Mouse (Mus musculus) embryonic facial prominence, embryonic 15.5 days (tissue): Measurements from ENCODE around the gene Amhr2. TPM values are rescaled to one million over a fixed set of nuclear protein-coding genes. Genes with fewer than 3 reads are reported as not detected.

Source experiments
- ATAC-seq: fragments of 200-750 bp; cut with Nextera tagmentation; 2 replicates; pipeline ENCODE4 v1.8.0; 2017; ENCODE audit warnings: low read depth, moderate TSS enrichment; ENCODE audit not compliant: insufficient number of reproducible peaks, low FRiP score, low TSS enrichment
- H3K27ac ChIP-seq: fragments of 300-500 bp; sonication (generic); replicated peaks from 2 replicates; pipeline ENCODE4 v1.5.1; 2015; ENCODE audit warnings: mild to moderate bottlenecking, inconsistent platforms
- H3K27me3 ChIP-seq: fragments of 300-500 bp; sonication (generic); 2 replicates; pipeline ENCODE4 v1.6.1; 2015; ENCODE audit warnings: inconsistent platforms
- H3K36me3 ChIP-seq: fragments of 300-500 bp; sonication (generic); 2 replicates; pipeline ENCODE4 v1.6.1; 2015; ENCODE audit warnings: mild to moderate bottlenecking, inconsistent platforms
- H3K4me1 ChIP-seq: fragments of 300-500 bp; sonication (generic); 2 replicates; pipeline ENCODE4 v1.6.1; 2015; ENCODE audit warnings: inconsistent platforms
- H3K4me2 ChIP-seq: fragments of 300-500 bp; sonication (generic); replicated peaks from 2 replicates; pipeline ENCODE4 v1.6.1; 2015; ENCODE audit warnings: mild to moderate bottlenecking, inconsistent platforms
- H3K4me3 ChIP-seq: fragments of 300-500 bp; sonication (generic); replicated peaks from 2 replicates; pipeline ENCODE4 v1.5.1; 2015; ENCODE audit warnings: mild to moderate bottlenecking, inconsistent platforms
- H3K9ac ChIP-seq: fragments of 300-500 bp; sonication (generic); 2 replicates; pipeline ENCODE4 v1.6.1; 2015; ENCODE audit warnings: inconsistent platforms
- H3K9me3 ChIP-seq: fragments of 300-500 bp; sonication (generic); replicated peaks from 2 replicates; pipeline ENCODE4 v1.6.1; 2016; ENCODE audit warnings: inconsistent platforms
- WGBS: fragments of 180-500 bp; shearing (Covaris S2); methylation state at CpG from one replicate; pipeline ENCODE4 v1.1.7; 2015; 5-methylcytosine and 5-hydroxymethylcytosine counted together
- polyA plus RNA-seq: library from polyadenylated mRNA; unstranded; fragments of >200 nt; fragmentation: Nextera tagmentation; extraction: Ambion mirVana; gene quantifications from 2 replicates; pipeline ENCODE4 v1.2.1, GENCODE M21; 2015

Amhr2 gene
- polyA plus RNA-seq, 1 experiment from 2014 or later = 0.59 TPM

- Histone ChIP-seq H3K27ac (no peak overlapping the region), H3K4me1 (peaks cover 15% of the 10 kb centered on the region), H3K4me3 (no peak overlapping the region), H3K36me3 (peaks cover 51% of the 10 kb centered on the region), H3K9me3 (no peaks in the 10 kb centered on the region), H3K4me2 (no peak overlapping the region), H3K9ac (no peak overlapping the region), H3K27me3 (no peaks in the 10 kb centered on the region)
- 61% methylated on average over 2 of the region's 2 CpGs for WGBS
- no peak for ATAC-seq
Measured at GRCm38 (mm10) chr15:102473246-102473645, 28.1 kb downstream of the Amhr2 start.

- peaks cover 55% of the 10 kb centered on the region for H3K36me3 ChIP-seq
- H3K4me3 ChIP-seq = no peak overlapping the region
- H3K27ac ChIP-seq = no peak overlapping the region
- peaks cover 15% of the 10 kb centered on the region for H3K4me1 ChIP-seq
- H3K4me2 ChIP-seq = no peak overlapping the region
- no peak overlapping the region for H3K9ac ChIP-seq
- WGBS = 88% methylated on average over 2 of the region's 2 CpGs
- no peaks in the 10 kb centered on the region for H3K27me3 ChIP-seq
- ATAC-seq = no peak
- no peaks in the 10 kb centered on the region for H3K9me3 ChIP-seq
Measured at GRCm38 (mm10) chr15:102474520-102474919, 29.4 kb downstream of the Amhr2 start.

DNA sequence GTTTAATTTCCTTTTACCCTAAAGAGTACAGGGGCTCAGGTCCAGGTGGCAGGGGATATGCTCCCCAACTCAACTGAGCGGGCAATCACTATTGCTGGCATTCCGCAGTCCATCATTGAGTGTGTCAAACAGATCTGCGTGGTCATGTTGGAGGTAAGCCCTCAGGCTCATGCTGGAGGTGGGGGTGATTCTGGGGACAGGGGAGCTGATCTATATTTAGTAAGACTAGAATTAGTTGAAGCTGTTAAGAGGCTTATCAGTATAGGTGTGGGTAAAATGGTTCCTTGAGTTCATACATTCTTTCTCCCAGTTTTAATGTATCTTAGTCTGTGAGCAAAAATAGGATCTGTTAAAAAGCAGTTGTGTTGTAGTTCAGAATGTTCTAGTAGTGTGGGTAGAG lies 38.0 kb downstream of the Amhr2 start:
- no peak for ATAC-seq
- Histone ChIP-seq H3K9me3 (no peaks in the 10 kb centered on the region), H3K9ac (no peak overlapping the region), H3K4me3 (no peak overlapping the region), H3K27me3 (no peaks in the 10 kb centered on the region), H3K36me3 (peaks cover 68% of the 10 kb centered on the region), H3K27ac (no peak overlapping the region), H3K4me2 (no peak overlapping the region), H3K4me1 (no peaks in the 10 kb centered on the region)
- WGBS = 82% methylated on average over 3 of the region's 3 CpGs

- H3K4me3 ChIP-seq = no peak overlapping the region
- no peaks in the 10 kb centered on the region for H3K9me3 ChIP-seq
- WGBS = 92% methylated on average over 12 of the region's 12 CpGs
- H3K4me1 ChIP-seq = no peaks in the 10 kb centered on the region
- no peak for ATAC-seq
- H3K4me2 ChIP-seq = no peak overlapping the region
- H3K36me3 ChIP-seq = peaks cover 81% of the 10 kb centered on the region
- no peaks in the 10 kb centered on the region for H3K27me3 ChIP-seq
- no peak overlapping the region for H3K27ac ChIP-seq
- no peak overlapping the region for H3K9ac ChIP-seq
Measured at GRCm38 (mm10) chr15:102485853-102486252, 40.7 kb downstream of the Amhr2 start.

- Histone ChIP-seq H3K9me3 (no peaks in the 10 kb centered on the region), H3K4me2 (no peak overlapping the region), H3K4me3 (no peak overlapping the region), H3K27ac (no peak overlapping the region), H3K4me1 (no peaks in the 10 kb centered on the region), H3K9ac (no peak overlapping the region), H3K36me3 (peaks cover 75% of the 10 kb centered on the region), H3K27me3 (no peaks in the 10 kb centered on the region)
- ATAC-seq = no peak
- 65% methylated on average over 1 of the region's 1 CpGs for WGBS
Measured at GRCm38 (mm10) chr15:102487664-102488063, 42.5 kb downstream of the Amhr2 start.

DNA sequence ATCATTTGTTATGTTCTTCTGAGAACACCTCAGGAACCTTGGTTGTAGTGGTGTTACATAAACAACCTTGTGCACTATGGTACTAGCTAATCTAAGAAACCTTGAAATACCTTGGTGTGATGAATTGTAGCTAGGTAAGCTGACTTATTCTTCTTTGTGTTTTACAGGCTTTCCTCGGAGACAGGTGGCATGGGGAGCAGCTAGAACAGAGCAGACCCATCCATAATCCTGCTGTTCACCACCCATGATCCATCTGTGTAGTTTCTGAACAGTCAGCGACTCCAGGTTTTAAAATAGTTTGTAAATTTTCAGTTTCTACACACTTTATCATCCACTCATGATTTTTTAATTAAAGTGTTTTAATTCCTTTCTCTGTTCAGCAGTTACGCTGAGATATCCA lies 53.2 kb downstream of the Amhr2 start:
- Histone ChIP-seq H3K4me3 (no peak overlapping the region), H3K27me3 (no peaks in the 10 kb centered on the region), H3K9ac (no peak overlapping the region), H3K4me1 (no peaks in the 10 kb centered on the region), H3K4me2 (no peak overlapping the region), H3K27ac (no peak overlapping the region), H3K9me3 (no peaks in the 10 kb centered on the region), H3K36me3 (peaks cover 86% of the 10 kb centered on the region)
- no peak for ATAC-seq
- WGBS = 83% methylated on average over 3 of the region's 3 CpGs

GRCm38 (mm10) chr15:102499370-102499769 lies 54.2 kb downstream of the Amhr2 start:
- WGBS = 69% methylated on average over 3 of the region's 3 CpGs

DNA sequence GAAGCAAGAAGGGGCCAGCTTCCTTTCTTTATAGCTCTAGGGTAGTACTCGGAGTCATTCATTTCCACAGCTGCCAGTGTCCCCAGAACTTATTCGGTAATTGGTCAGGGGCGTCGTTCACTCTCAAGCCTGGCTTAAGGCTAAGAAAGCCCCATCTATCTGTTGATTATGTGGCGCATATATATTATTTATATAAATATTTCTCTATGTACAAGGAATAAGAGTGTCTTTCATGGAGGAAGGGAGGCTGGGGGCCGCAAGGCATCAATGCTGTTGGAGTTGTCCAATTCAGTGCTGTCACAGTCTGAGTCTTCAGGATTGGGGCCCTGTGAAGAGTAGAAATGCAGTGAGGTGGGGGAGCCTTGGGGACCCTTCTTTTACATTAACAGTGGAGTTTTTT lies 54.7 kb downstream of the Amhr2 start:
- no peak overlapping the region for H3K9ac ChIP-seq
- peaks cover 90% of the 10 kb centered on the region for H3K36me3 ChIP-seq
- no peaks in the 10 kb centered on the region for H3K27me3 ChIP-seq
- no peaks in the 10 kb centered on the region for H3K9me3 ChIP-seq
- H3K27ac ChIP-seq = no peak overlapping the region
- 82% methylated on average over 6 of the region's 6 CpGs for WGBS
- no peaks in the 10 kb centered on the region for H3K4me1 ChIP-seq
- no peak overlapping the region for H3K4me2 ChIP-seq
- H3K4me3 ChIP-seq = no peak overlapping the region
- ATAC-seq = no peak

More at GRCm38 (mm10) chr15:102499370-102499769, 54.2 kb downstream of the Amhr2 start:
- H3K9me3 ChIP-seq = no peaks in the 10 kb centered on the region
- H3K4me3 ChIP-seq = no peak overlapping the region
- peaks cover 88% of the 10 kb centered on the region for H3K36me3 ChIP-seq
- no peaks in the 10 kb centered on the region for H3K4me1 ChIP-seq
- no peaks in the 10 kb centered on the region for H3K27me3 ChIP-seq
- H3K9ac ChIP-seq = no peak overlapping the region
- no peak for ATAC-seq
- H3K27ac ChIP-seq = no peak overlapping the region
- H3K4me2 ChIP-seq = no peak overlapping the region

DNA sequence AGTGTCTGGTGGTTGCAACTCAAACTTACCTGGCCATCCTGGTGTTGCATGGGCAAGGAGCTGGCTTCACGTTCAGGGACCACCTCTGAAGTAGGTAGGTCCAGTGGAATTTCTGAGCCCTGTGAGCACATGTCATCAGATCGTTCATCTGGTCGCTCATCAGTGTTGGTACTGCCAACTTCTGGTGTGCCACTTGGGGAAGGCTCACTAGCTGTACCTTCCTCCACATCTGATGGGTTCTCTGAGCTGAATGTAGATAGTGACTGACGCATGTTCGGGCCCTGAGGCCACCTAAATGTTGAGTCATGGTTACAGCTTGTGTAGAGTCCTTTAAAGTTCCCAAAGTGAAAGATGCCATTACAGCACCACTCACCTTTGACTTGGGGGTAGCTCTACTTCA lies 55.3 kb downstream of the Amhr2 start:
- Histone ChIP-seq H3K4me1 (no peaks in the 10 kb centered on the region), H3K36me3 (peaks cover 90% of the 10 kb centered on the region), H3K4me2 (no peak overlapping the region), H3K9ac (no peak overlapping the region), H3K27me3 (no peaks in the 10 kb centered on the region), H3K4me3 (no peak overlapping the region), H3K27ac (no peak overlapping the region), H3K9me3 (no peaks in the 10 kb centered on the region)
- no peak for ATAC-seq
- 87% methylated on average over 5 of the region's 5 CpGs for WGBS

DNA sequence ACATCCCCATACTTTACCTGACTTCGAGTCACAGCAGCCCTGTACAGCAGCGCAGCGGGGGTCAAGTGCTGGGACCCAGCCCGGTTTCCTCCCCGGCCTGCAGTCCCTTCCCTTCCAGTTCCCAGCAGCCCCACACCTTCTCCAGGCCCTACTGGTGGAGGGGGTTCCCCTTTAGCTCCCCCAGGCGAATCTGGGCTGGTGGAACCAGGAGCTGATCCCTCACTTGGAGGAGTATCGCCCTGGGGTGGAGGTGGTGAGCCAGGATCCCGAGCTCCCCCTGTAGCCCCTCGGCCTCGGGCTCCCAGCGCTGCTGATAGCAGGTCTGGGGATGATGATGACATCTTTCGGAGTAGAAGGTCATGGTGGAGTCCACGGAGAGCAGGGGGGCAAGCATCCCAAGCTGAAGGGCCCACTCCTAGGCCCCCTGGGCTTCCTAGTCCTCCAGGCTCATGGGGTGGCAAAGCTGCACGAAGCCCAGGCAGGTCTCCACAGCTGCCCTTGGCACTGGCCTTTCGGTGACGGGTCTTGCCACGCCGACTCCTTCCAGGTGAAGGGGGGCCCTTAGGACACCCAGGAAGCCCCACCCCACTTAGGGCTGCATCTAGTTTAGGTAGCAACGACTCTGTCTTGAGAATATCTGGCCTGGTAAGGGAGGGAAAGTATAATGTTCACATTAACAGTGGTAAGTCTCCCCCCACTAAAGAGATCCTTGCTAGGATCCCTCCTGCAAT lies 56.1 kb downstream of the Amhr2 start:
- H3K4me3 ChIP-seq = no peak overlapping the region
- H3K4me1 ChIP-seq = peaks cover 3% of the 10 kb centered on the region; the same call in 1 of the 2 replicates
- H3K9me3 ChIP-seq = no peaks in the 10 kb centered on the region
- no peak overlapping the region for H3K4me2 ChIP-seq
- no peak overlapping the region for H3K9ac ChIP-seq
- peaks cover 85% of the 10 kb centered on the region for H3K36me3 ChIP-seq
- 84% methylated on average over 19 of the region's 19 CpGs for WGBS
- H3K27ac ChIP-seq = no peak overlapping the region; the same call in 1 of the 2 replicates
- ATAC-seq = no peak
- H3K27me3 ChIP-seq = no peaks in the 10 kb centered on the region

DNA sequence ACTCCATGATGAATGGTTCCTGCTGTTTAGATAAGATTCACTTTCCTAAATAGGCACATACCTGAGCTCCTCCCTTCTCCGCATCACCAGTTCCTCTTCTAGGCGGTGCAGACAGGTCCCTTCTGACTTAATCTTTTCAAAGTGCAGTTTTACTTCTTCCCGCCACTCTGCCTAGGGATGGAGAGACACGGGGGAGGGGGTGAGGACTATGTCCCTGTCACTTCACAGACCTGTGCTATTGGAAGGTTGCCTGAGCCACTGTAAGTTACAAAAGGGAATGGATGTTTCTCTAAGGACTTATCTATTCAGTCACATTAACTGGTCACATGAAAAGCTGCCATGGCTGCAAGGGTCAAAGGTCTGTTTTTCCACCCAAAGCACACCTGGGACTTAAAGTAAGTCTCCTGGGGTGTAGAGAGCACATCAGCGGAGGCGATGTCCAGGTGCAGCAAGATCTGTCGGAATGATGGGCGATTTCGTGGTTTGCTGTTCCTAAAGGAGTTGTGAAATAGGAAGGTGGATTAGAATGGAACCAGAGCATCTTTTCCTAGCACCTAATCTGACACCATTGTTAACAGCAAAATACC lies 57.2 kb downstream of the Amhr2 start:
- H3K27me3 ChIP-seq = no peaks in the 10 kb centered on the region
- no peak for ATAC-seq
- no peak overlapping the region for H3K9ac ChIP-seq
- no peak overlapping the region for H3K4me3 ChIP-seq
- no peaks in the 10 kb centered on the region for H3K9me3 ChIP-seq
- H3K36me3 ChIP-seq = peaks cover 78% of the 10 kb centered on the region
- no peak overlapping the region for H3K27ac ChIP-seq
- 75% methylated on average over 9 of the region's 9 CpGs for WGBS
- H3K4me2 ChIP-seq = no peak overlapping the region
- H3K4me1 ChIP-seq = peaks cover 3% of the 10 kb centered on the region; the same call in 1 of the 2 replicates

GRCm38 (mm10) chr15:102503447-102503846 lies 58.3 kb downstream of the Amhr2 start, which contains the start of gene Gm10337:
TSS of gene Gm10337 (plus strand) at chr15:102503722.
- no peak for ATAC-seq
- no peak within 1 kb of the TSS for H3K27ac ChIP-seq
- H3K4me3 ChIP-seq = no peak within 1 kb of the TSS
- no peaks in the 10 kb centered on the region for H3K27me3 ChIP-seq
- peaks cover 3% of the 10 kb centered on the region; the same call in 1 of the 2 replicates for H3K4me1 ChIP-seq
- peaks cover 74% of the 10 kb centered on the region for H3K36me3 ChIP-seq
- no peaks in the 10 kb centered on the region for H3K9me3 ChIP-seq
- no peak within 1 kb of the TSS for H3K4me2 ChIP-seq
- WGBS = 80% methylated on average over 1 of the region's 1 CpGs
- no peak within 1 kb of the TSS for H3K9ac ChIP-seq
